Mouse (Mus musculus) urinary bladder, postnatal 4 days (tissue): ENCODE measurements around the gene Gm21776.
"Not testable (repeated sequence)": the region's sequence is repeated elsewhere in the genome, so short reads cannot be mapped to it uniquely, and the experiment has no call there.

ENCODE experiments used
- DNase-seq, 2 experiments: peaks; one replicate each; pipeline ENCODE4 v3.0.0; 2021 to 2022; ENCODE audit warnings: low spot score in 2 of 2

Gm21776 gene

GRCm38 (mm10) chrY:76378362-76378761, at the start of gene Gm21776:
Gene Gm21776, plus strand, starts transcription at chrY:76378662.
- DNase-seq, result not testable (repeated sequence)
